Comparison of ENCODE assay signal across 26 mouse cellular contexts in genomic region chr15:97649726-97650125, GRCm38 (mm10). TPM values are rescaled to one million over a fixed set of nuclear protein-coding genes. Genes with fewer than 3 reads are reported as not detected.
A peak's percentile ranks its signal among the peaks of the same experiment; 100 is the strongest.
DNase-seq lines count a peak whose midpoint lies in the region; TF ChIP-seq lines count a peak whose summit lies in the region.
"Had no signal": no experiment of that assay in that cellular context is flagged by ENCODE, and none has a peak within 500 bp of the region (broad histone marks: within the 10 kb centered on the region; RNA-seq: fewer than 3 reads in every experiment).

No protein-coding gene starts in this region.

- no peaks in the 10 kb centered on the region for H3K27me3 ChIP-seq in cerebellum, adult 2 months (ENCODE audit: control insufficient read depth, insufficient read depth, low read length)
- H3K27me3 ChIP-seq: heart, embryonic 13.5 days; hindbrain, embryonic 12.5 days; limb, embryonic 15.5 days; megakaryocyte, embryonic 14.5 days; midbrain, embryonic 15.5 days; neural tube, embryonic 13.5 days had no signal

- intact Hi-C loops in gastrocnemius, adult 2 months (cut with DNase I) = no loop called here
- intact Hi-C loops in gastrocnemius, postnatal 14 days (cut with DNase I; ENCODE audit: low total_unique reads) = no loop called here
- intact Hi-C loops in left cerebral cortex, adult 2 months (cut with DNase I) = no loop called here

- TF ChIP-seq CTCF in gastrocnemius, adult 2 months (IDR thresholded peaks at IDR 0.05) = no peak
- no peak for TF ChIP-seq CTCF in cerebellum, adult 2 months (IDR thresholded peaks at IDR 0.05; ENCODE audit: borderline replicate concordance, insufficient read depth, low read depth, low read length)
- TF ChIP-seq CTCF in left cerebral cortex, adult 2 months (IDR thresholded peaks at IDR 0.05) = no peak

- TF ChIP-seq POLR2A in cerebellum, adult 2 months (IDR thresholded peaks at IDR 0.05; ENCODE audit: borderline replicate concordance, insufficient read depth, low read length) = no peak

- H3K27ac ChIP-seq in gastrocnemius, adult 2 months = no peak overlapping the region
- no peak overlapping the region for H3K27ac ChIP-seq in cerebellum, adult 2 months (ENCODE audit: insufficient read depth, low read length)
- no peak overlapping the region for H3K27ac ChIP-seq in left cerebral cortex, adult 2 months
- H3K27ac ChIP-seq: embryonic facial prominence, embryonic 10.5 days; forebrain, embryonic 10.5 days; heart, embryonic 13.5 days; hindbrain, embryonic 12.5 days; kidney, postnatal 0 days; limb, embryonic 15.5 days; liver, embryonic 14.5 days; midbrain, embryonic 15.5 days; neural tube, embryonic 13.5 days; stomach, postnatal 0 days had no signal

- no peak overlapping the region for H3K4me3 ChIP-seq in gastrocnemius, adult 2 months
- H3K4me3 ChIP-seq in cerebellum, adult 2 months (replicated peaks; ENCODE audit: insufficient read depth, low read depth, low read length) = no peak overlapping the region
- H3K4me3 ChIP-seq in left cerebral cortex, adult 2 months = no peak overlapping the region
- H3K4me3 ChIP-seq: embryonic facial prominence, embryonic 10.5 days; forebrain, embryonic 10.5 days; heart, embryonic 13.5 days; hindbrain, embryonic 12.5 days; limb, embryonic 15.5 days; megakaryocyte, embryonic 14.5 days; midbrain, embryonic 15.5 days; neural tube, embryonic 13.5 days had no signal

- 14% methylated on average over 4 of the region's 4 CpGs for WGBS in cerebellum, adult 2 months

- peak; percentile 87 for DNase-seq in gastrocnemius, adult 2 months
- DNase-seq in gastrocnemius, postnatal 10 days = no peak
- DNase-seq in cerebellum, adult 2 months = peak; percentile 56 to 79
- DNase-seq in cerebellum, adult 9-11 months = peak; percentile 69
- peak; percentile 56 for DNase-seq in gastrocnemius, postnatal 14 days
- DNase-seq in left cerebral cortex, adult 2 months (ENCODE audit: extremely low spot score in 1 of 2, low spot score in 2 of 2) = no peak
- DNase-seq in neural tube, embryonic 10.5 days (ENCODE audit: extremely low spot score, low spot score) = no peak
- DNase-seq: adrenal gland, postnatal 36 days; heart, adult 18-20 months; kidney, adult 2 months; layer of hippocampus, adult 9-11 months; left cerebral cortex, postnatal 4 days; lung, embryonic 14.5 days; lung, postnatal 36 days; thymus, adult 2 months had no signal

- peaks cover 5% of the 10 kb centered on the region; the same call in 1 of the 2 replicates for H3K4me1 ChIP-seq in cerebellum, adult 2 months (ENCODE audit: control insufficient read depth, insufficient read depth, low read length)
- H3K4me1 ChIP-seq: heart, embryonic 13.5 days; hindbrain, embryonic 12.5 days; limb, embryonic 15.5 days; megakaryocyte, embryonic 14.5 days had no signal

RNA-seq across cellular contexts. Expression of gene Rpap3, which starts 55.9 kb away (rescaled TPM):
- 10 to 100 TPM; 11.4 to 13.3 TPM for total RNA-seq in gastrocnemius, adult 2 months (2021)
- 10 to 100 TPM; 10.2 to 13.2 TPM for total RNA-seq in gastrocnemius, postnatal 10 days (2021)
- polyA plus RNA-seq in cerebellum, adult 2 months (2012; rRNA removed) = 25.3 and 26.0 TPM in 2 replicates
- total RNA-seq in gastrocnemius, postnatal 14 days (2021) = 10 to 100 TPM in 1 of 2 experiments, 1 to 10 TPM in 1; 9.4 to 10.4 TPM
- total RNA-seq in left cerebral cortex, adult 2 months (2021) = 10 to 100 TPM; 26.6 to 28.4 TPM

Comparison
In these comparisons a context has a peak if more than half of its experiments do, and no peak if none do; other contexts are left out.
1. DNase-seq: peak in gastrocnemius, adult 2 months (single experiment), cerebellum, adult 2 months (2 of 2), cerebellum, adult 9-11 months (single experiment) and gastrocnemius, postnatal 14 days (single experiment); none in gastrocnemius, postnatal 10 days (single experiment), left cerebral cortex, adult 2 months (0 of 2) and neural tube, embryonic 10.5 days (single experiment).